Mouse (Mus musculus): ENCODE data around the gene Creb3l4. TPM values are rescaled to one million over a fixed set of nuclear protein-coding genes. Genes with fewer than 3 reads are reported as not detected.

Gene Creb3l4
- total and polyA plus RNA-seq, 3 experiments: 0.14 to 0.55 (median 0.16) TPM

GRCm38 (mm10) chr3:90221123-90221522 is 22.2 kb downstream of the Creb3l4 start:
- Histone ChIP-seq H3K27me3 (ENCODE audit: control insufficient read depth, insufficient read depth, low read length) (no peaks in the 10 kb centered on the region), H3K9ac (ENCODE audit: low read depth, low read length) (peak overlapping the region; percentile 14; the same call in 1 of the 2 replicates), H3K79me2 (replicated peaks; ENCODE audit: control insufficient read depth, insufficient read depth, low read length) (no peaks in the 10 kb centered on the region), H3K27ac (peak overlapping the region; percentile 95), H3K4me1 (ENCODE audit: control insufficient read depth, insufficient read depth, low read length) (peaks cover 3% of the 10 kb centered on the region), H3K36me3 (ENCODE audit: control insufficient read depth, insufficient read depth, low read length) (no peaks in the 10 kb centered on the region), H3K4me3 (peak overlapping the region; percentile 69)
- WGBS: 14% methylated on average over 5 of the region's 5 CpGs
- no peak for DNase-seq
- intact Hi-C loops (cut with DNase I): loop anchor here (2.0 to 5.0 kb wide), 3 partner anchors 34 to 246 kb away; partner anchors contain the start of genes Crtc2, Dennd4b and Npr1
- TF ChIP-seq EP300 (IDR thresholded peaks at IDR 0.05; ENCODE audit: insufficient read depth, low read depth, low read length) (no peak), CTCF (IDR thresholded peaks at IDR 0.05) (no peak), POLR2A (IDR thresholded peaks at IDR 0.05; ENCODE audit: insufficient read depth, low read depth, low read length) (no peak)

GRCm38 (mm10) chr3:90220531-90220951 is 22.8 kb downstream of the Creb3l4 start:
- peak overlapping the region; percentile 79 for H3K9ac ChIP-seq (ENCODE audit: low read depth, low read length)
- peak overlapping the region; percentile 69 for H3K4me3 ChIP-seq
- H3K27me3 ChIP-seq (ENCODE audit: control insufficient read depth, insufficient read depth, low read length): no peaks in the 10 kb centered on the region
- H3K27ac ChIP-seq: peak overlapping the region; percentile 95
- peak; percentile 88 to 89 for DNase-seq
- TF ChIP-seq EP300 (IDR thresholded peaks at IDR 0.05; ENCODE audit: insufficient read depth, low read depth, low read length) (no peak), POLR2A (IDR thresholded peaks at IDR 0.05; ENCODE audit: insufficient read depth, low read depth, low read length) (peak; percentile 71; the same call in 1 of the 2 replicates), CTCF (IDR thresholded peaks at IDR 0.05) (no peak)
- no peaks in the 10 kb centered on the region for H3K79me2 ChIP-seq (replicated peaks; ENCODE audit: control insufficient read depth, insufficient read depth, low read length)
- no peaks in the 10 kb centered on the region for H3K36me3 ChIP-seq (ENCODE audit: control insufficient read depth, insufficient read depth, low read length)
- H3K4me1 ChIP-seq (ENCODE audit: control insufficient read depth, insufficient read depth, low read length): peaks cover 3% of the 10 kb centered on the region
- under 1% methylated on average over 20 of the region's 20 CpGs for WGBS
- intact Hi-C loops (cut with DNase I): loop anchor here (1.0 to 5.0 kb wide), 4 partner anchors 34 to 247 kb away; partner anchors contain the start of genes Crtc2, Dennd4b and Npr1

GRCm38 (mm10) chr3:90220088-90220487 is 23.2 kb downstream of the Creb3l4 start:
- DNase-seq: peak; percentile 45 to 50
- intact Hi-C loops (cut with DNase I): loop anchor here (1.0 to 5.0 kb wide), 4 partner anchors 35 to 247 kb away; partner anchors contain the start of genes Crtc2, Dennd4b and Npr1

GRCm38 (mm10) chr3:90215825-90216380 is 27.4 kb downstream of the Creb3l4 start:
- intact Hi-C loops (cut with DNase I): loop anchor here (1.0 kb wide), 1 partner anchor 158 kb away; no protein-coding TSS in a partner anchor
- H3K27me3 ChIP-seq (ENCODE audit: control insufficient read depth, insufficient read depth, low read length): no peaks in the 10 kb centered on the region
- no peak overlapping the region for H3K27ac ChIP-seq
- H3K9ac ChIP-seq (ENCODE audit: low read depth, low read length): no peak overlapping the region
- peaks cover 19% of the 10 kb centered on the region for H3K36me3 ChIP-seq (ENCODE audit: control insufficient read depth, insufficient read depth, low read length)
- H3K4me1 ChIP-seq (ENCODE audit: control insufficient read depth, insufficient read depth, low read length): peaks cover 10% of the 10 kb centered on the region
- peaks cover 2% of the 10 kb centered on the region; the same call in 1 of the 2 replicates for H3K79me2 ChIP-seq (replicated peaks; ENCODE audit: control insufficient read depth, insufficient read depth, low read length)
- WGBS: 60% methylated on average over 1 of the region's 1 CpGs
- H3K4me3 ChIP-seq: no peak overlapping the region
- no peak for DNase-seq
- no peak for TF ChIP-seq EP300 (IDR thresholded peaks at IDR 0.05; ENCODE audit: insufficient read depth, low read depth, low read length)
- TF ChIP-seq CTCF (IDR thresholded peaks at IDR 0.05): peak; percentile 55

More at GRCm38 (mm10) chr3:90220088-90220487, 23.2 kb downstream of the Creb3l4 start:
- Histone ChIP-seq H3K4me3 (peak overlapping the region; percentile 69), H3K36me3 (ENCODE audit: control insufficient read depth, insufficient read depth, low read length) (no peaks in the 10 kb centered on the region), H3K27me3 (ENCODE audit: control insufficient read depth, insufficient read depth, low read length) (no peaks in the 10 kb centered on the region), H3K27ac (peak overlapping the region; percentile 95), H3K4me1 (ENCODE audit: control insufficient read depth, insufficient read depth, low read length) (peaks cover 3% of the 10 kb centered on the region), H3K79me2 (replicated peaks; ENCODE audit: control insufficient read depth, insufficient read depth, low read length) (no peaks in the 10 kb centered on the region), H3K9ac (ENCODE audit: low read depth, low read length) (peak overlapping the region; percentile 79; the same call in 1 of the 2 replicates)
- TF ChIP-seq EP300 (IDR thresholded peaks at IDR 0.05; ENCODE audit: insufficient read depth, low read depth, low read length) (no peak), POLR2A (IDR thresholded peaks at IDR 0.05; ENCODE audit: insufficient read depth, low read depth, low read length) (no peak), CTCF (IDR thresholded peaks at IDR 0.05) (peak; percentile 83)
- WGBS: 11% methylated on average over 6 of the region's 6 CpGs

GRCm38 (mm10) chr3:90213956-90214684 is 29.2 kb downstream of the Creb3l4 start:
- no peak for TF ChIP-seq CTCF (IDR thresholded peaks at IDR 0.05)
- TF ChIP-seq EP300 (IDR thresholded peaks at IDR 0.05; ENCODE audit: insufficient read depth, low read depth, low read length): no peak
- no peak for TF ChIP-seq POLR2A (IDR thresholded peaks at IDR 0.05; ENCODE audit: insufficient read depth, low read depth, low read length)
- Histone ChIP-seq H3K4me1 (ENCODE audit: control insufficient read depth, insufficient read depth, low read length) (peaks cover 8% of the 10 kb centered on the region), H3K79me2 (replicated peaks; ENCODE audit: control insufficient read depth, insufficient read depth, low read length) (peaks cover 2% of the 10 kb centered on the region; the same call in 1 of the 2 replicates), H3K4me3 (peak overlapping the region; percentile 98), H3K36me3 (ENCODE audit: control insufficient read depth, insufficient read depth, low read length) (peaks cover 25% of the 10 kb centered on the region), H3K27me3 (ENCODE audit: control insufficient read depth, insufficient read depth, low read length) (no peaks in the 10 kb centered on the region), H3K27ac (peak overlapping the region; percentile 96), H3K9ac (ENCODE audit: low read depth, low read length) (0 out of 2 replicates have a peak overlapping the region, but pooled peaks have one; percentile 11)
- intact Hi-C loops (cut with DNase I): loop anchor here (5.0 kb wide), 1 partner anchor 53 kb away; the partner anchor contains the start of gene Dennd4b
- WGBS: 14% methylated on average over 12 of the region's 12 CpGs
- peak in 1 of 2 experiments; percentile 31 for DNase-seq

All from heart, adult 2 months (tissue).